Mouse (Mus musculus) lung, adult 2 months (tissue): Measurements from ENCODE around the gene Slx4ip. TPM values are rescaled to one million over a fixed set of nuclear protein-coding genes. Genes with fewer than 3 reads are reported as not detected.

ENCODE experiments used
- DNase-seq: peaks from one replicate; pipeline ENCODE4 v3.0.0; 2022
- H3K4me1 ChIP-seq: fragments of 200-500 bp; 2 replicates; pipeline ENCODE4 v1.6.1; 2011; ENCODE audit warnings: low read length; ENCODE audit not compliant: control insufficient read depth, insufficient read depth
- H3K4me3 ChIP-seq: fragments of 200-500 bp; replicated peaks from 2 replicates; pipeline ENCODE3; 2011; ENCODE audit warnings: low read depth, mild to moderate bottlenecking, control low read depth, low read length; ENCODE audit errors: extremely low read depth
- CTCF ChIP-seq: fragments of 200-500 bp; IDR thresholded peaks from 2 replicates; pipeline ENCODE4 v1.5.1; 2011; ENCODE audit warnings: mild to moderate bottlenecking, low read length, control low read depth; ENCODE audit not compliant: insufficient read depth
- POLR2A ChIP-seq: fragments of 200-500 bp; IDR thresholded peaks from 2 replicates; pipeline ENCODE4 v1.6.1; 2011; ENCODE audit warnings: low read depth, mild to moderate bottlenecking, control low read depth, low read length, borderline replicate concordance; ENCODE audit errors: extremely low read depth
- WGBS: fragments of 180-500 bp; shearing (Covaris S2); methylation state at CpG from one replicate; pipeline ENCODE4 v1.1.7; 2018; 5-methylcytosine and 5-hydroxymethylcytosine counted together
- polyA plus RNA-seq: library from polyadenylated mRNA; depleted of rRNA; stranded (reverse); fragments of >200 nt; gene quantifications from 2 replicates; pipeline ENCODE4 v1.2.3, GENCODE M21; 2012

Slx4ip gene
- polyA plus RNA-seq, 1 experiment: 0.70 TPM

DNA sequence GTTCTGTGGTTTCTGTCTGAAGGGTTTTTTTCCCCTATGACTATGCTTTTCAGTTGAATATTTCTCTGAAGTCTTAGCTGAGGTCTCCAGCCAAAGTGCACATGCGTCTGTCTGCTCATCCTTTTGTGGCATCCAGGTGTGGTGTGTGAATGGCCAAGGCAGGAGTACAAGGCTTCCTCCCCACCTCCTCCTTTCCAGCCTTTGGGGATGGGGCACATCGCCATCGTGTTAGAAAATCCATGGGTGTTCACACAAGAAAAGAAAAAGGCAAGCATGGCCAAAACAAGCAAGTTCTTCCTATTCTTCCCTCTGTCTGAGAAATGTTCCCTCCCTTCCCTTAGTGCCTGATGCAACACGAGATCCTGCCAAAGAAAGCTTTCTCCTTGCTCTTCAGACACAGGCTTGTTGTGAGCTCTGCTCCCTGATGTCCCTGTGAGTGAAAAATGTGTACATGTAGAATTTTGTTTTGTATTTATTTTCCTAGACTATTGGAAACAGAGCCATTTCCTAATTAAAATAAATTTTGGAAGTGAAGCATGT lies 122.9 kb downstream of the Slx4ip start:
- H3K4me3 ChIP-seq: no peak overlapping the region
- WGBS: 77% methylated on average over 4 of the region's 4 CpGs
- H3K4me1 ChIP-seq: no peaks in the 10 kb centered on the region
- no peak for TF ChIP-seq POLR2A
- TF ChIP-seq CTCF: no peak
- DNase-seq: no peak

- no peak overlapping the region for H3K4me3 ChIP-seq
- WGBS: 87% methylated on average over 2 of the region's 2 CpGs
- DNase-seq: no peak
- TF ChIP-seq POLR2A: no peak
- no peak for TF ChIP-seq CTCF
- H3K4me1 ChIP-seq: no peaks in the 10 kb centered on the region
These were observed 123.4 kb downstream of the Slx4ip start for GRCm38 (mm10) chr2:137014423-137014822.

DNA sequence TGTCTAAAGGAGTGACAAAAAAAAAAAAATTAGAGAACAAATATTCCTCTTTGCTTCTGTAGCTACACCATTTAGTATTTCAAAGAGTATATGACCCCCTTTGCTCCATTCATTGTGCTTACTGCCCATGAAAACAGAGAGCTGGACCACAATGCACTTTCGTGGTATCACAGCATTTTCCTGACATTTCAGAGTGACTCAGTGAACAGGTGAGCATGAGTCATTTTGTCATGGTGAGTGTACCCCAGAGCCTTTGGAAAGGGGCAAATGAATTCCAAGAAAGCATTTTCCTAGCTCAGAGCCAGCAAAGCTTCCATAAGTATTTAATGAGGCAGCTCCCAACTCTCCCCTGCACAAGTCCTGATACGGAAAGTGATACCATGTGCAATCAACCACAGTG lies 153.1 kb downstream of the Slx4ip start:
- WGBS: 90% methylated on average over 2 of the region's 2 CpGs

GRCm38 (mm10) chr2:137049367-137049766 lies 158.3 kb downstream of the Slx4ip start:
- Histone ChIP-seq H3K4me1 (peaks cover 4% of the 10 kb centered on the region; the same call in 1 of the 2 replicates), H3K4me3 (no peak overlapping the region)
- no peak for DNase-seq
- TF ChIP-seq POLR2A (no peak), CTCF (no peak)
- WGBS: 47% methylated on average over 2 of the region's 2 CpGs

More for the DNA sequence above, 153.1 kb downstream of the Slx4ip start:
- Histone ChIP-seq H3K4me1 (no peaks in the 10 kb centered on the region; the same call in 1 of the 2 replicates), H3K4me3 (no peak overlapping the region)
- TF ChIP-seq POLR2A: no peak
- TF ChIP-seq CTCF: no peak
- DNase-seq: no peak

DNA sequence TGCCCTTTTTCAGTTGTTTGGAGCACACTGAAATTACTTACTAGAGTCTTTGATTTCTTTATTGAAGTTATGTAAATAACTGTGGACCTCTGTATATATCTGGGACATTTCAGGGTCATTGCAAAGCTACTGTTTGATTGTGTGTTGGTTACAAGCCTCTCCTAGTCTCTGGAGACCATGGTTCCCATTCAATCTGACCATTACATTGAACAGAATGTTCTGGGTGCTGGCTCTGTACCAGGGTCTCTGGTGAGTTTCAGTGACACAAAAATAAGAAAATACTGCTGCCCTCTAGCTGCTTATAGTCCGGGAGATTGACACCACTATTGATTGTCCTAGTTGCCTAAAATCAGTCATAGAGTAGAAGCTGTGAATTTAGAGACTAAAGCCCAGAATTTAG lies 158.9 kb downstream of the Slx4ip start:
- 62% methylated on average over 1 of the region's 1 CpGs for WGBS
- H3K4me3 ChIP-seq: no peak overlapping the region
- no peak for DNase-seq
- TF ChIP-seq CTCF (no peak), POLR2A (no peak)
- H3K4me1 ChIP-seq: peaks cover 4% of the 10 kb centered on the region; the same call in 1 of the 2 replicates

DNA sequence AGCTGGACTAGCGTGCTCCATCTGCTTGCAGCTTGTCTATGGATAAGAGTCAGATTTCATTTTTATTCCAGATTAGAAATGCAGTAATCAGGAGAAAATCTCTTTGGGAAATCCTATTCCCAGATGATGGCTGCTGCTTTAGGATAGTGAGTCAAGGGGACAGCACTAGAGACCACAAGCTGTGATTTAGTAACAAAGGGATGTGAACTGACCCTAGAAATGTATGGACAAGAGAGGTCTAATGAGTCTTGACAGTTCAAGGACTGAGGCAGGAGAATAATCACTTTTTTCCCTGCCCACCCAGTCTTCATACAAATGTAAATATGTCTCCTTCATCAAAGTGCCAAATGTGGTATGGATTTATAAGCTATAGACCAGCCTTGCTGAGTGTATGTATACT lies 172.8 kb downstream of the Slx4ip start:
- no peak for TF ChIP-seq POLR2A
- WGBS: 98% methylated on average over 1 of the region's 1 CpGs
- no peaks in the 10 kb centered on the region; the same call in 1 of the 2 replicates for H3K4me1 ChIP-seq
- no peak for DNase-seq
- H3K4me3 ChIP-seq: no peak overlapping the region

DNA sequence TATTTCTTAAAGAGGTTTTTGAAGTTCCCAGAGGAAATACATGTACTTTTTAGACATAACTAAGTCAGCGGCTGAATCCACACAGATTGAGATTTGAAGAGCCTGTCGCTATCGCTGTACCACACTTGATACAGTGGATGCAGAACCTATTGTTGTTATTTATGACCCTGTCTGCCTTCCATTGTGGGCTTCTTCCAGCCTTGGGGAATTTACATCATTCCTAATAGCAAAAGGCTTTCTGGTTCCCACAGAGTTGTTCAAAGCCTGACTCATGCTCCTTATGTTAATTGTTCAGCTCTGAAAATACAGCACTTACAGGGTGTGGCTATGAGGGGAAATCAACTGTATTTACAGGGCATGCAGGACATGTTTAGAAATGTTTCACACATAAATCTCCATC lies 173.5 kb downstream of the Slx4ip start:
- DNase-seq: no peak
- no peaks in the 10 kb centered on the region; the same call in 1 of the 2 replicates for H3K4me1 ChIP-seq
- TF ChIP-seq CTCF (no peak), POLR2A (no peak)
- 83% methylated on average over 3 of the region's 3 CpGs for WGBS
- H3K4me3 ChIP-seq: no peak overlapping the region

GRCm38 (mm10) chr2:137067479-137068110 lies 176.6 kb downstream of the Slx4ip start:
- no peak overlapping the region for H3K4me3 ChIP-seq
- no peaks in the 10 kb centered on the region; the same call in 1 of the 2 replicates for H3K4me1 ChIP-seq
- 77% methylated on average over 10 of the region's 10 CpGs for WGBS
- DNase-seq: no peak
- no peak for TF ChIP-seq POLR2A
- TF ChIP-seq CTCF: no peak

GRCm38 (mm10) chr2:137073473-137074312 lies 182.7 kb downstream of the Slx4ip start:
- DNase-seq: no peak
- WGBS: 74% methylated on average over 16 of the region's 16 CpGs
- Histone ChIP-seq H3K4me1 (no peaks in the 10 kb centered on the region), H3K4me3 (no peak overlapping the region)
- TF ChIP-seq POLR2A (no peak), CTCF (no peak)

- WGBS: 47% methylated on average over 2 of the region's 2 CpGs
- DNase-seq: no peak
- TF ChIP-seq POLR2A (no peak), CTCF (no peak)
- H3K4me1 ChIP-seq: no peaks in the 10 kb centered on the region
- no peak overlapping the region for H3K4me3 ChIP-seq
These were observed 183.2 kb downstream of the Slx4ip start for GRCm38 (mm10) chr2:137074313-137074620.
